Mouse (Mus musculus) heart, postnatal 0 days (tissue): ENCODE data around the gene Orai3. TPM values are rescaled to one million over a fixed set of nuclear protein-coding genes. Genes with fewer than 3 reads are reported as not detected.
A peak's percentile ranks its signal among the peaks of the same experiment; 100 is the strongest.

Experiments used
- ATAC-seq: fragments of 200-750 bp; cut with Nextera tagmentation; 2 replicates; pipeline ENCODE4 v1.8.0; 2017; ENCODE audit warnings: low read depth, moderate number of reproducible peaks, moderate library complexity; ENCODE audit not compliant: insufficient read depth
- DNase-seq: peaks from one replicate; pipeline ENCODE4 v3.0.0-alpha.2; 2016; ENCODE audit warnings: low spot score
- H3K27ac ChIP-seq: fragments of 300-500 bp; sonication (generic); 2 replicates; pipeline ENCODE4 v1.5.1; 2014; ENCODE audit warnings: low read depth, mild to moderate bottlenecking
- H3K27me3 ChIP-seq: fragments of 300-500 bp; sonication (generic); 2 replicates; pipeline ENCODE4 v1.6.1; 2014; ENCODE audit warnings: low read length, mixed read lengths; ENCODE audit not compliant: control insufficient read depth, insufficient read depth
- H3K36me3 ChIP-seq: fragments of 300-500 bp; sonication (generic); replicated peaks from 2 replicates; pipeline ENCODE4 v1.6.1; 2014; ENCODE audit warnings: low read length, mixed read lengths; ENCODE audit not compliant: control insufficient read depth, insufficient read depth
- H3K4me1 ChIP-seq: fragments of 300-500 bp; sonication (generic); 2 replicates; pipeline ENCODE4 v1.6.1; 2014; ENCODE audit warnings: antibody characterized with exemption; ENCODE audit not compliant: control insufficient read depth, insufficient read depth
- H3K4me2 ChIP-seq: fragments of 300-500 bp; sonication (generic); 2 replicates; pipeline ENCODE4 v1.6.1; 2014; ENCODE audit warnings: low read depth, mild to moderate bottlenecking, low read length, moderate library complexity
- H3K4me3 ChIP-seq: fragments of 300-500 bp; sonication (generic); 2 replicates; pipeline ENCODE4 v1.5.1; 2014; ENCODE audit warnings: low read depth, low read length
- H3K9ac ChIP-seq: fragments of 300-500 bp; sonication (generic); replicated peaks from 2 replicates; pipeline ENCODE4 v1.6.1; 2014; ENCODE audit warnings: low read depth, low read length, mixed read lengths
- H3K9me3 ChIP-seq: fragments of 300-500 bp; sonication (generic); replicated peaks from 2 replicates; pipeline ENCODE4 v1.6.1; 2016; ENCODE audit warnings: low read length; ENCODE audit not compliant: control insufficient read depth
- CTCF ChIP-seq: IDR thresholded peaks from 2 replicates; pipeline ENCODE4 v1.5.1; 2016; ENCODE audit warnings: antibody characterized with exemption, control low read depth, low read depth
- EP300 ChIP-seq: IDR thresholded peaks from 2 replicates; pipeline ENCODE4 v1.6.1; 2016; ENCODE audit warnings: antibody characterized with exemption, low read depth
- WGBS: fragments of 180-500 bp; shearing (Covaris S2); extraction: QIAGEN DNeasy Blood & Tissue Kit; methylation state at CpG from one replicate; pipeline ENCODE4 v1.1.7; 2014; 5-methylcytosine and 5-hydroxymethylcytosine counted together
- polyA plus RNA-seq: library from polyadenylated mRNA; unstranded; fragments of >200 nt; fragmentation: Nextera tagmentation; extraction: Ambion mirVana; gene quantifications from 2 replicates; pipeline ENCODE4 v1.2.1, GENCODE M21; 2015
- total RNA-seq: library from RNA; depleted of rRNA; stranded (reverse); fragments of >200 nt; gene quantifications from 2 replicates; pipeline ENCODE4 v1.2.3, GENCODE M21; 2014; ENCODE audit warnings: low replicate concordance

Orai3 gene
- total and polyA plus RNA-seq, 2 experiments from 2014 or later: 17.3 to 31.8 TPM

GRCm38 (mm10) chr7:127765756-127766155 is 3.9 kb upstream of the Orai3 start:
- 67% methylated on average over 2 of the region's 2 CpGs for whole genome bisulfite sequencing
- H3K4me3 ChIP-seq: no peak overlapping the region
- ATAC-seq (no peak), DNase-seq (no peak)
- no peaks in the 10 kb centered on the region for H3K9me3 ChIP-seq
- H3K36me3 ChIP-seq: peaks cover 42% of the 10 kb centered on the region
- peaks cover 12% of the 10 kb centered on the region for H3K4me1 ChIP-seq
- TF ChIP-seq EP300 (no peak), CTCF (no peak)
- no peak overlapping the region for H3K27ac ChIP-seq
- H3K9ac ChIP-seq: no peak overlapping the region
- no peaks in the 10 kb centered on the region for H3K27me3 ChIP-seq
- no peak overlapping the region for H3K4me2 ChIP-seq

GRCm38 (mm10) chr7:127766851-127767609 is 2.6 kb upstream of the Orai3 start:
- Histone ChIP-seq H3K27ac (no peak overlapping the region), H3K9me3 (no peaks in the 10 kb centered on the region), H3K4me2 (no peak overlapping the region), H3K4me1 (peaks cover 12% of the 10 kb centered on the region), H3K27me3 (no peaks in the 10 kb centered on the region), H3K9ac (no peak overlapping the region), H3K4me3 (no peak overlapping the region), H3K36me3 (peaks cover 42% of the 10 kb centered on the region)
- DNase-seq: no peak
- TF ChIP-seq EP300 (no peak), CTCF (no peak)
- WGBS: 70% methylated on average over 17 of the region's 17 CpGs
- no peak for ATAC-seq

GRCm38 (mm10) chr7:127767671-127768345 is 1.8 kb upstream of the Orai3 start:
- Histone ChIP-seq H3K9ac (no peak overlapping the region), H3K4me1 (peaks cover 12% of the 10 kb centered on the region), H3K36me3 (peaks cover 37% of the 10 kb centered on the region), H3K27ac (no peak overlapping the region), H3K27me3 (no peaks in the 10 kb centered on the region), H3K4me3 (no peak overlapping the region), H3K4me2 (no peak overlapping the region), H3K9me3 (no peaks in the 10 kb centered on the region)
- ATAC-seq (no peak), DNase-seq (no peak)
- TF ChIP-seq EP300 (no peak), CTCF (no peak)
- 91% methylated on average over 19 of the region's 19 CpGs for WGBS

- DNase-seq: no peak
- H3K36me3 ChIP-seq: peaks cover 32% of the 10 kb centered on the region
- no peak overlapping the region for H3K9ac ChIP-seq
- H3K9me3 ChIP-seq: no peaks in the 10 kb centered on the region
- no peak overlapping the region for H3K27ac ChIP-seq
- H3K4me3 ChIP-seq: no peak overlapping the region
- no peak for TF ChIP-seq EP300
- TF ChIP-seq CTCF: no peak
- no peak overlapping the region for H3K4me2 ChIP-seq
- H3K27me3 ChIP-seq: no peaks in the 10 kb centered on the region
- WGBS: 64% methylated on average over 13 of the region's 13 CpGs
- H3K4me1 ChIP-seq: peaks cover 12% of the 10 kb centered on the region
- no peak for ATAC-seq
Measured at GRCm38 (mm10) chr7:127768346-127768996, 1.1 kb upstream of the Orai3 start.

- H3K9me3 ChIP-seq: no peaks in the 10 kb centered on the region
- DNase-seq (peak; percentile 98), ATAC-seq (peak; percentile 88)
- peak overlapping the region; percentile 86 for H3K9ac ChIP-seq
- peak overlapping the region; percentile 85 for H3K27ac ChIP-seq
- peak overlapping the region; percentile 69 for H3K4me3 ChIP-seq
- H3K36me3 ChIP-seq: peaks cover 26% of the 10 kb centered on the region
- TF ChIP-seq EP300: no peak
- TF ChIP-seq CTCF: no peak
- peaks cover 12% of the 10 kb centered on the region for H3K4me1 ChIP-seq
- H3K27me3 ChIP-seq: no peaks in the 10 kb centered on the region
- WGBS: 3% methylated on average over 16 of the region's 16 CpGs
- peak overlapping the region; percentile 82 for H3K4me2 ChIP-seq
Measured at GRCm38 (mm10) chr7:127768997-127769593, 520 bp upstream of the Orai3 start.
